Mouse (Mus musculus): ENCODE results near the gene Chst5.
"Not testable (repeated sequence)": the region's sequence is repeated elsewhere in the genome, so short reads cannot be mapped to it uniquely, and the experiment has no call there.

Chst5 gene

DNA sequence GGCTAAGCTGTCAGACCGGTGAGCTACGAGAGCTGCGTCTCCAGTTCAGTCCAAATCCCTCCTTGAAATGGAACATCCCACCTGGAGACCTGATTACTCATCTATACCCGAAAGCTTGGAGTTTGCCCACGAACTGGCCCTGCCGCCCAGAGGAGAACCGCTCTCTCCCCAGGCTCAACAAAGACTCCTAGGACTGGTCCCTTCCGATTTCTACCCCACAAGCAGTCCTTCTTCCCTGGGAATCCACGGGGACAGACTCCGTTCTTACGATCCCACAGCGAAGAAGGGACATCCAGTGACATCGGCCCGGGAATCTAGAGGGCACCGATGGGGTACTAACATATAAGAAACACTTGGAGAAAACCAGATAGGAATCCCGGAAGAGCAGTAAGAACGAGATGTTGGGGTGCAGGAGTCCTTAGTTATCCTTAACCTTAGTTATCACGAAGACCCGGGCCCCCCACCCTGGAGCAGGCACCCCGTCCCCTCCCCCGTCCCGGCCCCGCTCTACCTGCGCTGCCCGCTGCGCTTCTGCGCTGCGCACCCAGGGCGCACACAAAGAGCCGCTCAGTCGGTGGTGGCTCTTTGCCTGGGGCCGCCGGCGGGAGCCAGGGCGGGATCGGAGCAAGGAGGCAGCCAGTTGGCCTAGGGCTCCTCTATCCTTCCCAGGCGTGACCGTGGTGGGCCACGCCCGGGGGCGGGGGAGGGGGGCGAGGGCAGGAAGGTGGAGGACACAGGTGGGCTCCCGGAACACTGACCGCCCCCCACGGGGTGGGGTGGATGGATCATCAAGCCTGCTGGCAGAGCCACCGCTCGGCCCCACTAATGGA is at the start of gene Chst5:
Gene Chst5, minus strand, starts transcription at position 827 of the 830 bp plus-strand sequence.
- peak; percentile 50 for DNase-seq

GRCm38 (mm10) chr8:111957231-111957630 is 47.0 kb upstream of the Chst5 start:
- DNase-seq: no peak

GRCm38 (mm10) chr8:111955879-111956278 is 45.6 kb upstream of the Chst5 start:
- no peak for DNase-seq

GRCm38 (mm10) chr8:111954844-111955594 is 44.8 kb upstream of the Chst5 start:
- no peak for DNase-seq

GRCm38 (mm10) chr8:111951936-111952335 is 41.7 kb upstream of the Chst5 start:
- DNase-seq: peak; percentile 79

- DNase-seq: no peak
Measured at GRCm38 (mm10) chr8:111951317-111951716, 41.1 kb upstream of the Chst5 start.

DNA sequence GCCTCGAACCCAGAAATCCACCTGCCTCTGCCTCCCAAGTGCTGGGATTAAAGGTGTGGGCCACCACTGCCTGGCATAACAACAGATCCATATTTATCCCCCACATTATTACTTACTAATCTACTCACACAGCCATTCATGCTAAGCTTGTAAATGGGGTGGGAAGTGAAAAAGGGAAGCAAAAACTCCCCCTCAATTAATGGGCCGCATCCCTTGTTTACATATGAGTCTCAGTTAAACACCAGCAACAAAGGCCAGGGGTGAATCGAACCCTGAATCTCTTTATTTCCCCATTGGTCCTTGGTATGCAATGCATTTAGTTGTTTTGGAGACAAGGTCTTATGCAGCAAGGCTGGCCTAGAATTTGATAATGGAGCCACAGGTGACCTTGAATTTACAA is 40.6 kb upstream of the Chst5 start:
- DNase-seq: no peak

- peak; percentile 64 for DNase-seq
Measured at GRCm38 (mm10) chr8:111947954-111948353, 37.7 kb upstream of the Chst5 start.

- no peak for DNase-seq
Measured at GRCm38 (mm10) chr8:111947144-111947543, 36.9 kb upstream of the Chst5 start.

GRCm38 (mm10) chr8:111943544-111943943 is 33.3 kb upstream of the Chst5 start:
- DNase-seq: no peak

DNA sequence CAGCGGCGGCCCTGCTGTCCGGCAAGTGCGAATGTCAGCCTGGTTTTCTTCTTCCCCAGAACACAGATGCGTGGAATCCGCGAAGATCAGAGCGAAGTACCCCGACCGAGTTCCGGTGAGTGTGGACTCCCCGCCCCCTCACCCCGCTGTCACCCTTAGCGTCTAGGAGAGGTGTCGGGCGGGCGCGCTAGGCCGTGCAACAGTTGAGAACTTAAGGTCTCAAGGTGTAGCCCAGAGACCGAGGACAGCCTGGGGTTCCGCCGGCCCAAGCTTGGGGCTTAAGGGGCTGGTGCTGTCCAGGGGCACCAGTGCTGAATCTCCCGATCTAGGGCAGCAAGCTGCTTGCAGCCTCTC is 30.8 kb upstream of the Chst5 start:
- peak; percentile 68 for DNase-seq

GRCm38 (mm10) chr8:111940171-111941100 is 30.2 kb upstream of the Chst5 start, which contains the start of gene Gabarapl2:
Gene Gabarapl2, plus strand, starts transcription at chr8:111940703.
- DNase-seq: peak; percentile 98

DNA sequence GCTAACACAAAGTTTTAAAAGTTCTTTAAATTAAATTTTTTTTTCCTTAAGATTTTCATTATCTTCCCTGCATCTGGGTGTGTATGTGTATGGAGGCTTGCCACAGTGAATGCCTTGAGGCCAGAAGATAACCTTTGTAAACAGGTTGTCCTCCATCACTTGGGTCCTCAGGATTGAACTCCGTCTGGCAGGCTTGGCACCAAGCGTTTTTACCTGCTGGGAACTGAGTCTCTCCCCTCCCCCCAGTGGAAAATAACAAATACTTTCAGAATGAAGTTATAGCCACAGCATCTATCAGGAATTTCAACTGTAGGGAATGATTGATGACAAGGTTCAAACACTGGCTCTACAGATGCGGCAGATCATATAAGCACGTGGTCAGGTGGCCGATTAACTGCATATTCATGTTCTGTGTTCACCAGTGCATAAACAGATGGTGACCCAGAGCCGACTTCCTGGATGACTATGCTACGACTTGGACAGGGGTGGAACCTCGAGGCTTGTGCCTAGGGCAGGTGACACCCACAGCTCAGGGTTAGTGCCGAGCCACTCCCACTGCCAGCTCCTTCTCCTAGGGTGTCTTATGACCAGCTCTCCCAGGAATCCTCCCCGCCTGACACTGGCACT is 29.4 kb upstream of the Chst5 start:
- DNase-seq: peak; percentile 84

DNA sequence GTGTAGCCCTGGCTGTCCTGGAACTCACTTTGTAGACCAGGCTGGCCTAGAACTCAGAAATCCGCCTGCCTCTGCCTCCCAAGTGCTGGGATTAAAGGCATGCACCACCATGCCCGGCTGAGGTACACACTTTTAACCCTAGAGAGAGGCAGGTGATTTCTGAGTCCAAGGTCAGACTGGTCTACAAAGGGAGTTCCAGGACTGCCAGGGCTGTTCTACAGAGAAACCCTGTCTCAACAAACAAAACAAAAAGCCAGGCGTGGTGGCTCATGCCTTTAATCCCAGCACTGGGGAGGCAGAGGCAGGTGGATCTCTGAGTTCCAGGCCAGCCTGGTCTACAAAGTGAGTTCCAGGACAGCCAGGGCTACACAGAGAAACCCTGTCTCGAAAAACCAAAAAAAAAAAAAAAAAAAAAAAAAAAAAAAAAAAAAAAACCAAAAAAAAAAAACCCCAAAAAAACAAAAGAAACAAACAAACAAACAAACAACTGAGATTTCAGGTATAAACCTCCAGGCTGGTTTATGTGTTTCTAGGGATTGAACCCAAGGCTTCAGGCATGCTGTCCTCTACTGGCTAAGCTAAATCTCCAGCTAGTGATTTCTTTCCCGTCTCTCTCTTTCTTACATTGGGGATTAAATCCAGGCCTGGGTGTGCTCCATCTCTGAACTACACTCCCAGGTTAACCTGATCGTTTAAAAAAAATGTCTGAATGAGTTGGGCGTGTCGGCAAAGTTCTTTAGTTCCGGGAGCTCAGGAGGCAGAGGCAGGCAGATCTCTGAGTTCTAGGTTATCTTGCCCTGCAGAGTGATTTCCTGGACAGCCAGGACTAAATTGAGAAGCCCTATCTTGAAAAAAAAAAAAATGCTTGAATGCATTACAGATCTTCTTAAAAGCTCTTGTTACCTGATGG is 28.1 kb upstream of the Chst5 start:
- DNase-seq: not testable (repeated sequence)

- no peak for DNase-seq
Measured at GRCm38 (mm10) chr8:111937184-111937583, 26.9 kb upstream of the Chst5 start.

GRCm38 (mm10) chr8:111934201-111934600 is 24.0 kb upstream of the Chst5 start:
- no peak for DNase-seq

- peak; percentile 95 for DNase-seq
Measured at GRCm38 (mm10) chr8:111933348-111934076, 23.3 kb upstream of the Chst5 start, which contains the start of gene Tmem231. Gene Tmem231, minus strand, starts transcription at chr8:111933881.

GRCm38 (mm10) chr8:111932580-111933336 is 22.5 kb upstream of the Chst5 start:
- DNase-seq: peak; percentile 72

DNA sequence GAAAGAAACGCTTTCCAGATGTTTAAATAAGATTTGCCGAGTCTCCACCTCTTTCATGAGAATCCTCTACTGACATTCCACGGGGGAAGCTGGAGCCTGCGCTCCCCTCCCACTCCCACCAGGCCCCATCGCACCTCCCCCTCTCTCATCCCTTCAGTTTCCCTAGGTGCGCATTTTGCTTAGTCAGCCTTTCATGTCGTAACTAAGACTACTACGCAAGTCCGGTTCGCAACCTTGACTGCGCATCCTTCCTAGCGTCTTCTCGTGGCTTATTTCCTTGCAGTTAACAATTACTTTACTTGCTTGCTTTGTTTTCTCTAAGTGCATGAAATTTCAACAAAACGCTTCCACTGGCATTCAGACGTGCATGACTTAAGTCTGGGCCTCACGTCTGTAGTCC is 21.5 kb upstream of the Chst5 start:
- DNase-seq: no peak

Data from cerebellum, adult 9-11 months (tissue).